Mouse (Mus musculus): ENCODE data around the gene Ube3b.

Ube3b gene

DNA sequence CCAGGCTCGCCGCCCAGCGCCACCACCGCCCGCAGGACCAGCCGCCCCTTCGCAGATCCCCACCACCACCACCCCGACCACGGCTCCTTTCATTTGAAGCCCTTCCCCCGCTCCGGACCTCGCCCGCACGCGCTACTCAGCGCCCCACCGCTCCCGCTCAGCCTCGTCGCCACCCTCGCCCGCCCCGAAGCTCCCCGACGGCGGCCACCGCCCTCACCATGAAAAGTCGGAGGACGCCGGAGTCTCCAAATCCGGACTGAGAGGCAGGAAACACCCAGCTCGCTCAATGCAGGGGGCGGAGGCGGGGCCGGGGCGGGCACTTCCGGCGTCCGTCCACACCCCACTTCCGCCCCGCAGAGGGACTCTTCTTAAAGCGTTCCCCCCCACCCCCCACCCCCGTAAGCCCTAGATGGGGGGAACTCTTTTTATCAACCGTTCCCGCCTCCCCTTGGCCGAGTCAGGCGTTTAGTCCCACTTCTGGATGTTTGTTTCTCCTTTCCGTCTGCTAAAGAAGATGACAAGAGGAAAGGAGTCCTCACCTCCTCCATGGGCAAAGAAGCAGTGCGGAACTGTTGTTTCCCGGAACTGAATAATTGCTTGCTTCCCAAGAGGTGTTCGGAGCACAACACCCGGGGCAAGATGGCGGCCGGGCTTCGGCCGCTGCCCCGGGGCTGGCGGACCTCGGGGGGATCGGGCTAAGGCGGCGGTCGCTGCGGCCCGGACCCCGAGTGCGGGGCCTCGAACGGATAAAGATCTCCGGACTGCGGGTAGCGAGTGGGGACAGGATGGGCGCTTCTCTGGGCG, at the start of gene Ube3b, which contains the start of gene Kctd10:
Ube3b (plus strand) TSS at position 399 of the 804 bp plus-strand sequence.
Kctd10 (minus strand) TSS at position 300 of the 804 bp plus-strand sequence.
- peak; percentile 56 to 72 for DNase-seq (ENCODE audit: low spot score in 2 of 2)

DNA sequence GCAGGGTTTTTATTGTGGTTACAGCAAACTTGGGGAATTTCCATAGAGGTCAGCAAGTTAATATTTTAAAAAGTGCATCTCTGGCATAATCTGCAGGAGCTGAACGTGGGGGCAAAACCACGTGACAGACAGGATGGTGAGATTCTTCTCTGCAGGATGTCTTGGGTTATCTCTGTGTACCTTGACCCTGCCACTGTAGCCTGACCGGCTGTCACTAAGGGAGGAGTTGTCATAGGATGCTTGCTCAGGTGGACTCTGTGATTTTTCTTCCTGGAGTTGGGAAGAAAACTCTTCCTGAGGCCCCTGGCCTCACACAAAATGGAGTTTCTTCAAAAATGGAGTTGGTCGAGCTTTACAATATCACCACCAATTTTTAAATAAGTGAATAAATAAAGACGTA, 37.4 kb upstream of the Ube3b start:
- DNase-seq (ENCODE audit: low spot score in 2 of 2): no peak

DNA sequence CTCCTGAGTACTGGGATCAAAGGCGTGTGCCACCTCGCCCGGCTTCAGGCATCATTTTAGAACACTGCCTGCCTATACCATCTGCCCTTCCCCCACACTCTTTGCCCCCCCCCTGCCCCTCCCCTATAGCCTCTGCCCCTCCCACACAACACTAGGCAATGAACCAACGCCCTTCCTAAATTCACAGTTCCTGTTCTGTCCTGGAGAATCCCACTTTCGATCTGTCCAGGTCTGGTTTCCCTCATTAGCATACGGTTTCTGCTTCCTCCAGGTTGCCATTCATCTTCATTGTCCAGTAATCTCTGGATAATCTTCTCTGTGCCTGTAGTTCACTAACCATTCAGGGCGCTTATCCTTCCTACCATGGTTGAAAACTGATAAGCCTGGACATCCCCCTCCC, 36.8 kb upstream of the Ube3b start:
- no peak for DNase-seq (ENCODE audit: low spot score in 2 of 2)

DNA sequence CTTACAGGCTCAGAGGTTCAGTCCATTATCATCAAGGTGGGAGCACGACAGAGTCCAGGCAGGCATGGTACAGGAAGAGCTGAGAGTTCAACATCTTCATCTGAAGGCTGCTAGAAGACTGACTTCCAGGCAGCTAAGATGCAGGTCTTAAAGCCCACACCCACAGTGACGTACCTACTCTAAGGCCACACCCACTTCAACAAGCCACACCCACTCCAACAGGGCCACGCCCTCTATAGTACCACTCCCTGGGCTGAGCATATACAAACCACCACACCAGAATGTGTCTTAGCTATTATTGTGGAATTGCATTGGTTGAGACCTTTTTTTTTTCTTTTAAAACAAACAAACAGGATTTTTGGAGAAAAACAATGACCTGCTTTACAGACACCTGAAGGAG, 34.9 kb upstream of the Ube3b start:
- no peak for DNase-seq (ENCODE audit: low spot score in 2 of 2)

DNA sequence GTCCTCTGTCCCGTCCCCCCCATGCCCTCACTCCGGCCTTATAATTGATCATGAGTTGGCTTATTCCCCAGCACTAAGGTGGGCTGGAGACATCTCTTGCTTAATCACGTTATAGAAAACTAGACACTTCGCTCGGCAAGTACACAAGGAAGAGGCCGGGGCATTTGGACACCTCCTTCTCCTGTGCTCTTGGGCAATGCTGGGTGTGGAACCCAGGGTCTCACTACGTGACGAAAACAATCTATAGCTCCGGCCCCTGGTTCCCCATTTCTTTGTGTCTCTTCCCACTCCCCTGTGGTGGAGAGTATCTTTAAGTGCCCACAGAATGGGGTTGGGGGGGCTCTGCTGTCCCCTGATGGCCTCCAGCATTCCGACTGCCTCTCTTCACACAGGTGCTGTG, 33.4 kb upstream of the Ube3b start:
- DNase-seq (ENCODE audit: low spot score in 2 of 2): no peak

DNA sequence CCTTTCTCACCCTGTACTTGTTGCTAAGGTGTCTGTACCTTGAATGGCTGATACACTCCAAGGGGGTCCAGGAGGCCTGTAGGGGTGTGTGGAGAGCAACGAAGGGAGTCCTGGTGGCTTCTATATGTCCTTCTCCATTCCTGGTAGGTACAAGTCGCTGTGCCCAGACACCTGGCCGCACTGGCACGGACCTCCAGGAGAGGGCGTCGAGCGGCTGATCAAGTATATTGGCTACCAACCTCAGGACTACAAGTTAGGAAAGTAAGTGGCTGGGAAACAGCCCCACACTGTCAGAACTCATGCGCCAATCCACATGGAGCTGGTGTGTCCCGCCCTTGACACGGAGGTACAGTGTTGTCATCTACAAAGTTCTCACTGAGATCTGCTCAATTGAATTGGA, 28.9 kb upstream of the Ube3b start:
- no peak for DNase-seq (ENCODE audit: low spot score in 2 of 2)

DNA sequence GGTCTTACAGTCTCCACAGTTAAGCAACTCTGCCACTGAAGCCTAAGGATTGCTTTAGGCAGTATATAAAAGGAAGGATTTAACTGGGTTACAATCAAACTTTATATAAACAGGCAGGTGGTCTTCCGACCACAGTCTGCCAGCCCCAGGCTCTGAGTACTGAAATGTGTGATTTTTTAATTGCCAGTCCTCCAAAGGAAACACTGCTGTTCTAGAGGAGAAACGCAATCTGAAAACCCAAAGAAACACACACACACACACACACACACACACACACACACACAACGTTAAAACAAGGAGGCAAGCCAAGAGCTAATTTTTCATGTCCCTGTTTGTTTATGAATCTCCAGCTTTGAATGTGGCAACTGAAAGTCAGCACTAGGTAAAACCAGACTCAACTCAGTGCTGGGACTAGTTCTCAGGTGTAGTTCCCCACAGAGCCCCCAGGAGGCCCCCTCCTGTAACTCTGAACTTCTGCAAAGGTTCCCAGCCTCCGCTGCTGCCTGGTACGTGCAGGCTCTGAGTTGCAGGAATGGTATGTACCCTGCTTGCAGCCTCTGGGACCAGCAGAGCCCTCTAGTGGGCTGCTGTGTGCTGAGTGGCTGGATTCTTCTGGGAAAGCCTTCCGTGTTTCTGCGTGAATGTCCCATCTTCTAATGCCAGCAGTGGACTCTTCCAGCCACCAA, 24.0 kb upstream of the Ube3b start:
- DNase-seq (ENCODE audit: low spot score in 2 of 2): peak; percentile 46 to 57

DNA sequence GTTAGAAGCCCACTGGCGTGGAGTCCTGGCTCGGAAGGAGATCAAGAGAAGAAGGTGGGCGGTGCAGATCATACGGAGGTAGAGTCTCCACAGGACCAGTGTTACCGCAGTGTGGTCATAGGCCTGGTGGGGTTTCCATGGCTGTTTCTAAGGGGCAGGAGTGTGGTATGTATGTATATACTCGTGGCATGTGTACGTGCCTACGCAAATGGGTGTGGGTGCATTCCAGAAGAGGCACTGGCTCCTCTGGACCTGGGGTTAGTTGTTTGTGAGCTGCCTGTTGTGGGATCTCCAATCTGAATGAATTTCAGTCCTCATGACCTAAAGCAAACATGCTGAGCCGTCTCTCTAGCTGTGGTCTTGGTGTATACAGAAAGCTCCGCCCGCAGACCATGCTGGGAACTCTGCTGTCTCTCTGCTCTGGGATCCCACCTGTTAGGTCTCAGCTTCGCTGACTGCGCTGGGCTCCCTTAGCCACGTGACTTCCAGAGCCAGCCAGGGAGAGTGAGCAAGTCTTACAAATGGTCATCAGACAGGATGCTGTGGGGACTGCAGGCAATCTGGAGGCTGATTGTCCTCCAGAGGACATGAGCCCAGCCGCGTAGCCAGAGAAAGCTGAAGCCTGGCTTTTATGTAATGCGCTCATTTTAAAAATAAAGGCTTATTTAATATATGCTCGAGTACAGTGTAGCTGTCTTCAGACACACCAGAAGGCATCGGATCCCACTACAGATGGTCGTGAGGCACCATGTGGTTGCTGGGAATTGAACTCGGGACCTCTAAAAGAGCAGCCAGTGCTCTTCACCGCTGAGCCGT, 23.3 kb upstream of the Ube3b start:
- no peak for DNase-seq (ENCODE audit: low spot score in 2 of 2)

DNA sequence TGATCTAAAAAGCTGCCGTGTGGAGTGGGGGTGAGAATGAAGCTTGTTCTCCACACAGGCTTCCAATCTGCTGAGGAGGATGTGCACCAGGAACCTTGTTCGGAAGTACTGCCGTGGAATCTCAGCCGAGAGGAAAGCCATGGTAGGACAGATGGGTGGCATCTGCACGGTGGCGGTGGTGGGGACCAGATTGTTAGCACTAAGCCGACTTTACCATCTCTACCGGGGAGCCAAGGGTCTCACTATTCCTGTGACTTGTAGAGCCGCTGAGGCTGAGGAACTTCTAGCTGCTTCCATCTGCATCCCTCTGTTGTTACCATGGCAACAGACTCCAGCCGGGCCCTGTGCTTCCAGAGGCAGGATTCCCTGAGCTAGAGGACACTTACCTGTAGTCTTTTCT, 21.6 kb upstream of the Ube3b start:
- peak in 1 of 2 experiments; percentile 43 for DNase-seq (ENCODE audit: low spot score in 2 of 2)

DNA sequence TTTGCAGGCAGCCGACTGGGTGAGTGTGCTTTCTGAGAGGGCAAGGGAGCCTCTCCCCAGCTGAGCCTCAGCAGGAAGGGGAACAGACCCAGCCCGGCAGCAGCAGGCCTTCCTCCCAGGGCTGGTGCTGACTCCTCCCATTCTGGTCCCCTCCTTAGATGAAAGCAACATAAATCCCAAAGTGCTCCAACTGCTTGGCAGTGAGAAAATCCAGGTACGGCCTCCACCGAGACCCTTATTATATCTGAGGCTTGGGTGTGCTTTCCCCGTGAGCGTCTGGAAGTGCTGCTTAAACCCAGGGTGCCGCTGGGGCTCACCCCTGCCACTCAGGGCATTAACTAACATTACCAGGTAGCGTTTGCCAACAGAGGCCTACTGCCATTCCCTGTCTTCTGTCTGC, 20.8 kb upstream of the Ube3b start:
- no peak for DNase-seq (ENCODE audit: low spot score in 2 of 2)

DNA sequence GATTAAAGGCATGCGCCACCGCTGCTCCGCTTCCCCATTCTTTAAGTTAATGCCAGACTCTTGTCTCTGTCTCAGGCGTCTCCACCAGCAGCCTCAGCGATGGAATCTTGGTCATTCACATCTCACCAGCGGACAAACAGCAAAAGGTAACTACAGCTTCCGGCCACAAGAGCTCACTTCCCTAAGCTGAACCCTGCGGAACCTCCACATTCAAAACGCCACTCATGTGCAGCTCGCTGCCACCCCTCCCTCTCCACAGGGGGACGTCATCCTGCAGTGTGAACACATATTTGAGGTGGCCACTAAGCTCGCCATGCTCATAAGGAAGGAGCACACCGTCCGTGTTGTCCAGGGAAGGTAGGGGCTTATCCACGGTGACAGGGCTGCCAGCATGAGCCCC, 19.4 kb upstream of the Ube3b start:
- DNase-seq (ENCODE audit: low spot score in 2 of 2): no peak

DNA sequence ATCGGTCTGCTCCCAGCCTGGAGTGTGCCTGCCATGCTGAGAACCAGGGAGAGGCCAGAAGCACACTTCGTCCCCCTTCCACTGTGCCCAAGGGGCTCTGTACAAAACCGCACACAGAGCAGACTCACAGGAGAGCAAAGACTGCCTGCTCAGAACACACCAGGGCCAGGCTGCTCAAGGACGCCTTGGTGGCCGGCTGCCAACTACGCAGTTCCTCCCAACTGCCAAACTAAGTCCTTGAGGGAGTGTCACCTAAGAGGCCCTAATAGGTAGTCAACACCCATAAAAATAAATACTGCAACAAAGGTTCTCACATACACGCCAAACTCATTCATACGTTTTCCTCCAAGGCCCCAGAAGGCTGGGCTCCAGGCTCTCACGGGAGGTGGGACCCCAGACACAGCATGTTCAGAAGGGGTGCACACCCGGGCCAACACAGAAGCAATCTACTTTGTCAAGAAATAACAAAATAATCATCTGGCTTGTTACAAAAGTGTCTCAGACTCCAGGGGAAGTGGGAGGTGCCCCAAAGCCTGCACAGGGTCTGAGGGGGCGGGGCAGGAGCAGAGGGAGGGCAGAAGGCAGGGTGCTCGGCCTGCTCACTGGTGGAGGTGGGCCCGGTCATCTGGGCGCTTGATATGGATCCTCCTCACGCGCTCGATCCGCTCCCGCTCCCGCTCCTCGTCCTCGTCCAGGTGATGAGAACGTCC, 15.2 kb upstream of the Ube3b start:
- DNase-seq (ENCODE audit: low spot score in 2 of 2): no peak

DNA sequence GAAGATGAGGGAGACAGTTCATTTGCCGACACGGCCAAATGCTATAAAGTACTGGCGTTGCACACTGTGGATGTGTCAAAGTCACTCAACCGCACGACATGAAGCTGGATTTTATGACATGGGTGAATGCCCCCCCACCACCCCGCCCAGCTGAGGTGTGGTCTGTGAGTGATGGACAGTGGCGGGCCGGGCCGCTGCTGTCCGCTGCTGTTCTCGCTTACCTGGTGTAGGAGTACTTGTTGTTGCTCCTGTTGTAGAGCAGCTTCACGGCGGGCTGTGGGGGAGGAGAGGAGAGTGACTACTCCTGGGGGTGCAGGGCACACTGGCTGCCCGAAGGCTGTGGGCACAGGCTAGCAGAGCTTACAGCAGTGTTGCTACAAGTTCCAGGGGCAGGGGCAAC, 12.3 kb upstream of the Ube3b start:
- no peak for DNase-seq (ENCODE audit: low spot score in 2 of 2)

DNA sequence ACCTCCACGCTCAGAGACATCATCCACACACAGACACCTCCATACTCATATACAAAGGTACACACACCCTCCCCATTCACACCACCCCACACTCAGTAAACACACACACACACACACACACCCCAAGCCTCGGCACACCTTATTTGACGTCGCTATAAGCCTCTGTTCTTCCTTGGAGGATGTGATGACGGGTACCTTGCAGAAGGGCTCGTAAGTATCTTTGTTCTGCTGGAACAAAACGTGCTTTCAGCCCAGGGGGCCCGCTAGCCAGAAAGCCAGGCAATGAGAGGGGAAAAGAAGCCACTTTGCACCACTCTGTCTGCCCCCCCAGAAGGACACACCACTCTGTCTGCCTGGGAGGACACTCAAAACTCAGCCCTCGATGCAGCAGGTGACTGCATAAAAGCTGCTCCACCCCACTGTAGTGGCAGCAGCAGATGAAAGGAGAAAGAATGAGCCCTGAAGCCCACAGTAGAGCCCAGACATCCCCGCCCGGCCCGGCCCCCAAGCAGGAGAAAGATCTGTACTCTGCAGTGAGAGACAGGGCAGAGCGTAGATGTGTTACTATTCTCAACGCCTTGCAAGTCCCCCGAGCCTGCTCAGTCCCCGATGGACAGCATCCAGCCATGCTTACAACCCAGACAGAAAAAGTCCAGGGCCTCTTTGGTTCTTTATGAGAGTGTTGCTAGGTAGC, 11.5 kb upstream of the Ube3b start:
- no peak for DNase-seq (ENCODE audit: low spot score in 2 of 2)

DNA sequence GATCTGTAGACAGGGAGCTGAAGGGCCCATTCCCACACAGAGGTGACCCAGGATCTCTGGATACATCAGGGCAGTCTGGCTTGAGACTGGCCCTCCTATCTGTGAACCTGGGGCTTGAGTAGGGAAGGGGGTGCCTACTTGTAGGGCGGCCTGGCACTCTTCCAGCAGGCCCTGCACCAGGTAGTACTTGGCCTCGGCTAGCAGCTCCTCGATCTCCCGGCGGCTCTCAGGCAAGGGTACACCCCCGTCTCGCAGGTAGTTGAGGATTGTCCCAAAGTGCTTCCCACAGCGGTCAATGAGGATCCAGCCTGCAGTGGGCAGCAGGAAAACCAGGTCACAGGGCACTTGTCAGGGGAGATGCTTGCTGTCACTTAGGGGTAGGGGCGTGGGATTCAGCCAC, 10.5 kb upstream of the Ube3b start:
- DNase-seq (ENCODE audit: low spot score in 2 of 2): no peak

DNA sequence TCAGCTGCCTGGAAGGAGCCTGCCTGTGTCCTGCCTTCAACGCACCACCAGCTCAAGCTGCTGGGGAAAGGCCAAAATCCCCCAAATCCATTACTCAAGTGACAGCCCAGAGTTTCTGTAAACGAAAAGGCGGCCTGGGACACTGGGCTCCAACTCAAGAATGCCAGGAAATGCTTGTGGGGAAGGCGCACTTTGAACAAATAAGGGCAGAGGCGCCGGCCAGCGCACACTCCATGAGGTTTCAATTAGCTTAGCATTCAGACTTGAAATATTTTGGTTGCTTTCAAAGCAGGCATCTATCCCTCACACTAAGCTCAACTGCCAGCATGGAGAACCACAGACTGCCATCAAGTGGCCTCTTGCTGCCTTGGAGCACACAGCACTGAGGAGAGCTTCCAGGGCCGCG, 10.0 kb upstream of the Ube3b start:
- DNase-seq (ENCODE audit: low spot score in 2 of 2): no peak

DNA sequence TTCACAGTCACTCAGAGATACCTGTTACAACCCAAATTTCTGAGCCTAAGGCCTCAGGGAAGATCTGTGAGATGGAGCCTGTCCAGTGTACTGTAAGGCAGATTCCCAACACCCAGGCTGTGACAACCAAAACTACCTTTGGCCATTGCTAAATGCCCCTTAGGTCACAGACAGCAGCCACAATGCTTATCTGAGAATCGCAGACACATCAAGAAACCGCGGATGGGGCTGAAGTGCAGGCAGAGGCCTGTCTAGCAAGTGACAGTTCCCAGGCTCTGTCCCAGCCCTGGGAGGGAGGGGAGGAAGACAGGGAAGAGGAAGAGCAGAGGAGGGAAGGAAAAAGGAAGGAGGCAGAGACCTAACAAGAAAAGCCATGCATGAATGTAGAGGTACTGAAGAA, 9.1 kb upstream of the Ube3b start:
- DNase-seq (ENCODE audit: low spot score in 2 of 2): no peak

DNA sequence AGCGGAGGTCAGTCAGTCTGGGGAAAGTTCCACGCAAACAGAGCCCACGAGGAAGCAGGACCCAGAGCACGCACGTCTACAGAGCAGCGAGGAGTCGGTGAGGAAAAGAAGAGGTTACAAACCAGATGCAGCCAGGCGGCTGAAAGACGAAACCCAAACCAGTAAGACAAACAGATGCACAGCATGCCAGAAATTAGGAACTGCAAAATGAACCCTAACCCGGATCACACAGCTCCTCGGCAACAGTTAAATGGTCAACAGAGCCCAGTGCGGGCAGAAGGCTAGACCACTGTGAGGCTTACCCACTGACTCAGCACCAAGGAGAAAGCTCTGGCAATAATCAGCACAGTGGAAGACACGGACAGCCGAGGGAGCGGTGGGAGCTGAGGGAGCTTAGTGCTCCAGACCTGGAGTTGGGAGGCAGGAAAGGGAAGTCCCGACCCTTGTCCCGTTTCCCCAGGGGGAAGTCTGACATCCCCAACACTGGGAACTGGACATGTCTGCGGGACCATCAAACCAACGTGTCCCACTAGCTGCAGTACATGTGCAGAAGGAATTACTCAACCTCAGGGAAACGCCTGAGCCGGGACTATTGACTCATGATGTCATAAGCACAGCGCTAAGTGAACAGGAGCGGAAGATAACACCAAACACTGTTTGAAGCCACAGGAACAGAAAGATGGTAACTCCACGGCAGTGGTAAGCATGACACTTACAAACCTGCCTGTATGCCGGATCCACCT, 8.5 kb upstream of the Ube3b start:
- no peak for DNase-seq (ENCODE audit: low spot score in 2 of 2)

DNA sequence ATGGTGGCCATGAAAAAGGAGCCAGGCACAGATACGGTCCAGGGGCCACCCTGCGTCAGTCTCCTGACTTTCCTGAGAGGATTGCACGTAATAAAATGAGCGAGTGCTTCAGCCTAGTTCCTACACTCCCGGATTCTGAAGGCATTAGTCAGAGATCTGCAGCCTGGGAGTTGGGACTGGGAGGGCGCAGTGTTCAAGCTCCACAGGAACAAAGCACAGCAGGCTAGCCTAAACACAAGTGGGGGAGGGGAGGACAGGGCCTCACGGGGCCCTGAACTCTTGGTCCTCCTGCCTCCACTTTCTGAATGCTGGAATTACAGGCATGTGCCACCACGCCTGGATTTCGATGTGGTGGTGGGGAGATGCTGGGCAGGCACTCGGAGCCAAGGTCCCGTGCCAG, 7.8 kb upstream of the Ube3b start:
- no peak for DNase-seq (ENCODE audit: low spot score in 2 of 2)

DNA sequence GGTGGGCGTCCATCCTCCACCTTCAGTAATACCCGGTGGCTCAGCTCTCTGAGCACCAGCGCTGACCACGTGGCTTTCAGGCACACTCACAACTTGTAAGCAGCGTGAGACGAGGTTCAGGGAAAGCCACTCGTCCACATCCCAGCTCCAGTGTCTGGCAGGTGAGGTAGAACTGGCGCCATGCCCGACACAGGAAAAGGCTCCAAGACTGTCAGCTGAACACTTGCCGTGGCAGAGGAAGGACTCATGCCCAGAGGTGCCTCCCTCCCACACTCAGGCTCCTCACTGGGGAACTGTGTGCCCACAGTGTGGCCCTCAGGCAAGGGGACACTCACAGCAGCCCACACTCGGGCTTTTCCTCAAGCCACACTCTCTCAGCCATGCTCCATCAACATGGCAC, 7.2 kb upstream of the Ube3b start:
- no peak for DNase-seq (ENCODE audit: low spot score in 2 of 2)

DNA sequence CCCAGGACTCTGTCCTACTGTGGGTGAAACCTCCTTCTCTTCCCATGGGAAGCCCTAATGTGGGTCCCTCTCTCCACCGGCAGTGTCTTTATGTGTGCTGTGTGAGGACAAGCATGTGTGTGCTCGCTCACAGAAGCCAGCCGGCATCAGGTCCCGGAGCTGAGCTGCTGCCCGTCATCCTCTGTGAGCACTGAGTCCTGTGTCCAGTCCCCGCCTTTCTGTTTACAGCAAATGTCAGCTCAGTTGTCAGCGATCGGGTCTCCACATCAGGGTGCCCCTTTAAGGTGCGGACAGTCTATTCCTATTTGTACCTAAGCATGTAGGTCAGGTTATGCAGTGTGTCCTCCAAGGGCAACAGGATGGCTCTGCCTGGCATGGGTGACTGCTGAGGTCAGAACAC, 6.8 kb upstream of the Ube3b start:
- DNase-seq (ENCODE audit: low spot score in 2 of 2): no peak
